Mouse (Mus musculus) kidney, postnatal 4 days (tissue): Measurements from ENCODE around the gene Rgr.

Source experiments
- DNase-seq, 2 experiments: peaks; one replicate each; pipeline ENCODE4 v3.0.0; 2021; ENCODE audit warnings: mixed read lengths in 2 of 2

The Rgr gene

DNA sequence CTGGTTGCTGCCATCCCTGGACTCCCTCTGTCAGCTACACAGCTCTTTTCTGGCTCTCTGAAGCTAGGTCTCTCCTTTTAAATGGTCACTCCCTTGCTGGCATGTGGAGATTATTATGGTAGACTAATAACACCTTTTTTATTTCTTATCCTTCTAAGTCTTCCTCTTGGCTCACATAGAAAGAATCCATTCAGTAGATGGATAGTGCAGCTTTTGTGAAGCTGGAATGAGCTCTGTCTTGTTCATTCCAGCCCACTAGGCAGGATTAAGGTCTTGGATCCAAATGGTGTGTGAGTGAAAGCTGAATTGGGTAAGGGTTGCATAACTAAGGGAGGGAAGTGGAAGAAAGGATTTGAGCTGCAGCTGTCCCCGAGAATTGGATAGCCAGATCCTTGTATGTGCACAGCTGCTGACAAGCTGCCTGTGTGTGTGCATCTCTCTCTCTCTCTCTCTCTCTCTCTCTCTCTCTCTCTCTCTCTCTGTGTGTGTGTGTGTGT lies at the start of gene Rgr:
Rgr (minus strand) TSS at position 51 of the 497 bp plus-strand sequence.
- DNase-seq, result no peak

DNA sequence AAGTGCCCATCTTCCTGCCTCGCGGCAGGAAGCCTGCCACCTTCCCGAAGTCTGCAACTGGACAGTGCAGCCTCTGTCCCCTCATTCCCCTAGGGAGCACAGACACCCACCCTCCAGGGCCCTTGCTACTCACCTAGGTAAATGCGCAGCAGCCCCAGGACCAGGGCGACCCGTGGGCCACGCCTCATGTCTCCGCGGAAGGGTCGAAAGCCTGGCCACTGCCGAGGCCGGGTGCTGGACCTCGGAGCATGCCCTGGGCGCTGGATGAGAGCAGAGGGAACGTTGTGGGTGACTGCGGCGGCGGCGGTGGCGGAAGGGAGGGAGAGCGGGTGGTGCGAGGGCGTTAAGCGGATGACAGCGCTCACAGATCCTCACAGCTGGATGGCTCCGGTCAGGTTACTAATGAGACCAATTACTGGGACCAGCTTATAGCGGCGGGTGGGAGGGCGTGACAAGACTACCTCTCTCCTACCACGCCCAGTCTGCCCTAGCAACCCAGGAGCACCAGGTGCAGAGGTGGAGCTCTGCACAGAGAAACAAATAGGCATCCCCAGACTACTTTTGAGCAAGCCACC lies 49.3 kb upstream of the Rgr start, which contains the start of gene Cdhr1:
Cdhr1 (minus strand) TSS at position 392 of the 575 bp plus-strand sequence.
- peak; percentile 56 to 66 for DNase-seq

DNA sequence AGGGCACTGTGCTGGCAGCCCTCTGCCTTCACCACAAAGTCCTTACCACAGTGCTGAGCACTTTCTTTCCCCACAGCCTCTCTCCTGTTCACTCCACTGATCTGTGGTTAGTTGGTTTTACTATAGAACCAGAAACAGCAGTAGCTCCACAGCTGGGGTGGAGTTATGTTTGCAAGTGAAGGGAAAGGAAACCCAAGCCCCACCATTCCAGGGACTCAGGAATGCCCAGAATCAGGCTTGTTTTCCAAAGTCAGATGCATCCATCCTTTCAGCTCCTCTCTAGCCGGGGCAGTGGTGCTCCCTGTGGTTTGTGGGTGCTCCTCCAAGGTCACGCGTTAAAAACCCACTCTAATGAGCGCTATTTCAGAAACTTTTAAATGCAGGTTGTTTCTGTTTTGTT lies 46.8 kb upstream of the Rgr start:
- DNase-seq, result no peak

DNA sequence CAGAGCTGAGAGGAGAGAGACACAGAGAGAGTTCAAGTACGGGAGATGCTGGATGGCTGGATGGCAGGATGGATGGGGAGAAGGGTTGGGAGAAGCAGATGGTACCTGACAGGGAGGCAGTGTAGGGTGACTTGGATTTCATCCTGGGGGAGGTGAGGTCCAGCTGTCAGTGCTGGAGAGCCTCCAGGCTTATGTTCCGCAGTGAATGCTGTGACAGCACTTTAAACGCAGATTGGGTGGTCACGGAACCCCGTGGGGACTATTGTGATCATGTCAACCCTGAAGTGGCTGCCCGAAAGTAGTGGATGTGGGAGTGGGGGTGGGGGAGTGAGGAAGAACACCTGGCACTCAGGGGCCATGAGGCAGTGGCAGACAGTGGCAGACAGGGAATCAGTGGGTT lies 45.7 kb upstream of the Rgr start:
- DNase-seq, result no peak

GRCm38 (mm10) chr14:37083755-37084154 lies 35.0 kb upstream of the Rgr start:
- DNase-seq, result no peak

- no peak for DNase-seq
Measured at GRCm38 (mm10) chr14:37080724-37081123, 32.0 kb upstream of the Rgr start.

GRCm38 (mm10) chr14:37068516-37068915 lies 19.8 kb upstream of the Rgr start:
- DNase-seq, result peak; percentile 87 to 88

DNA sequence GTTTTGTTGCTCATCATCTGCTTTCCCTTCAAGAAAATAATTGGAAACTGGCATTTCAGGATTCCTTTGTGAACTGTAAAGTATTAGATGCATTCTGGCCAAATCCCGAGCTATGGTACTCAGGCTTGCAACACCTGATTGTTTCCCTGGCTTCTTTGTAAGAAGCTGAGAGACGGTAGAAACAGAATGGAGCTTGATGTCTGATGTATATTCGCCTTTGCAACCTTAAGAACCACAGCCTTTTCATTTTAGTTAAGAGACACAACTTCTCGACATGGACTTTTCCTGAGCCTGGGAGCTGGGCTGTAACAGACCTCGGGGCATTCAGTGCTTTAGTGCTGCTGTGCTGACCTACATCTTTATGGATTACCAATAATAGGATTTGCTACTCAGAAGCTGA lies 18.9 kb upstream of the Rgr start, which contains the start of gene Lrit2:
Lrit2 (plus strand) TSS at position 301 of the 400 bp plus-strand sequence.
- no peak for DNase-seq

GRCm38 (mm10) chr14:37066636-37067035 lies 17.9 kb upstream of the Rgr start:
- DNase-seq, result no peak

GRCm38 (mm10) chr14:37064849-37065248 lies 16.1 kb upstream of the Rgr start:
- no peak for DNase-seq

DNA sequence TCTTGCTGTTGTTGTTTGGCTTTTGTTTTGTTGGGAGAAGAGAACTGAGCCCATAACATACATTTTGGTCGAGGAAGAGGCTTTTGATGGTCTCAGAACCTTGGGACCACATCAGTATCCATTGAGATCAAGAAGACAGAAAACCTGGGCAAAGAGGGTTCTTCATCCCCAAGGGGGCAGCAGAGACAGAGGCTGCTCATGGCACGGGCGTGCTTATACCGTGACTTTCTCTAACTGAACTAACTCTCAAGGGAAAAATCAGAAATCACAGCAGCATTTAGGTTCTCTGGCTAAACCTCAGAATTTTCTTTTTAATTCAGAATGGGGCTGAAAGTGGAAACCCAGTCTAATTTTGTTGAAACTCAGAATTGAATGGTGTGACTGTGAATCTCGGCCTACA lies 14.3 kb downstream of the Rgr start:
- DNase-seq, result no peak

GRCm38 (mm10) chr14:37033241-37033640 lies 15.5 kb downstream of the Rgr start:
- DNase-seq, result peak; percentile 79 to 80

DNA sequence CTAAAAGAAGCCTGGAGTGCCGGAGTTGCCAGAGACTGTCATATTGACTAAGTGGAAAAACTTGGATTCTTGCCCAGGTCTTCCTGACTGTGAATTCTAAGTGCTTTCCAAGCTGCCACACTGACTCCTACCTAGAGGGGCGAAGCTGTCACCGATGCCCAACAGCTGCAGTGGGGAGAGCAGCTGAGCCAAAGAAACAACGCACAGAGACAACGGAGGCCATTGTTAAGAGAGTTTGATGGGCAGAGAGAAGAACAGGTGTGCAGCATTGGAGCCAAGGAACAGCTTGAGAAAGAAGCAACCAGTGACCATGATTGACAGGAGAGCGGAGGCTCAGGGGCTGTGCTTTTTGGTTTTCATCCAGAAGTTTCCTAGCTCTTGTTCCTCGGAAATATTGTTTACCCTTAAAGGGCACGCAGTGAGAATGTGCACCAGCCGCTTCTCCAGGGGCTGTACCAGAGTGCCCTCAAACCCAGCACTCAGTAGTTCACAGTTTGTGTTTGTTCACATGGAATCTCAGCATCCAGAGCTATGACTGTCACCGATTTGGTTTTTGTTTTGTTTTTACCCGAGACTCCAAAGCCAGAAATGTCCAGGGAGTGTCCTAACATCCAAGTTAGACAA lies 16.2 kb downstream of the Rgr start:
- no peak for DNase-seq

DNA sequence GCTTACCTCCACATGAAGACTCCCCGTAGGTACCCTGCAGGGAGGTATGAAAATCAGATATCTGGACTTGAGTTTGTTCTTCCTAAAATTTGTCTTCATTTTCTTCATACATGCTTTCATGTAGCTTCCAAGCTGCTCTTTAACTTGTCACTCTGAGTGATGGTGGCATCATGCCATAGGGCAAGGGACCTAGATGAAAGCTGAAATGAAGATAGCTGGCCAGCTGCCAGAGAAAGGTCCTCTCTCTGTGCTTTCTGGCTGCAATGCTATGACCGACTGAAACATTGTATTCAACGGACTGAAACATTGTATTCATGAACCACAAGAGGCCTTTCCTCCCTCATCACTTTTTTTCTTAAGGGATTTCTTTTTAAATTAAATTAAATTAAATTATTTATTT lies 20.2 kb downstream of the Rgr start:
- DNase-seq, result no peak

GRCm38 (mm10) chr14:37027951-37028350 lies 20.8 kb downstream of the Rgr start:
- no peak for DNase-seq

GRCm38 (mm10) chr14:37027248-37027933 lies 21.4 kb downstream of the Rgr start:
- no peak for DNase-seq

- peak; percentile 67 to 72 for DNase-seq
Measured at GRCm38 (mm10) chr14:37015894-37016293, 32.9 kb downstream of the Rgr start.

GRCm38 (mm10) chr14:37013644-37014043 lies 35.1 kb downstream of the Rgr start:
- no peak for DNase-seq

DNA sequence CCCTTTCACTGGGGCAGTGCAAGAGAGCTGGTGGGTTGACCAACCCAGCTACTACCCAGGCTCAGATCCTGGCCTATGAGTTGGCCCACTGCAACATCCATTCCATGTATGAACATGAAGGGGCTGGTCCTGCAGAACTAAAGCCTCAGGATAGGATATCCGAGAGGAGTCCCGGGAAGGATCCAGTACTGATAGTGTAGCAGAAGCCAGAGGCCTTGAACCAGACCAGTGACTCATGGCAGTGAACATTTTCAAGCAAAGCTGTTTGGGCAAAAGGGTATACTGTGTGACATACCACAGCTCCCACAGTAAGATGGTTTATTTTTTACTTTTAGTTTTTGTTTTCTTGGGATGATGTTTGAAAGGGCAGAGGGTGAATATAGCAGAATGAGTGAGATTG lies 39.1 kb downstream of the Rgr start:
- DNase-seq, result no peak

DNA sequence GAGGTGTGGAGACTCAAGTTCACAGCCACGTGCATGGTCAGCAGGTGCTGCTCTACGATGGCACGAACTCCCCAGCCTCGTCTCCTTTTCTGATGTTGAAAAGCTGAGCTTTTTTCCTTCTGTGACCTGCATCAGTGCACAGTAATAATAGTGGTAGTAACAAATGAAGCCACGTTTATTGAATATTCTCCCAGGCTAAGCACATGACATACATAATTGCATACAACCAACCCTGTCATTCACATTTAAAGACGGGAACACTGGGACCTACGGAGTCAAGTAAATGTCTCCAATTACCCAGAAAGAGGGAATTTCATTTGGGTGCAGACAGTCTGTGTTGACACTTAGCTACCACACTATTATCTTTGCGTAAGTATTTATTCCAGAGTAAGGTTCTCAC lies 42.3 kb downstream of the Rgr start:
- no peak for DNase-seq

DNA sequence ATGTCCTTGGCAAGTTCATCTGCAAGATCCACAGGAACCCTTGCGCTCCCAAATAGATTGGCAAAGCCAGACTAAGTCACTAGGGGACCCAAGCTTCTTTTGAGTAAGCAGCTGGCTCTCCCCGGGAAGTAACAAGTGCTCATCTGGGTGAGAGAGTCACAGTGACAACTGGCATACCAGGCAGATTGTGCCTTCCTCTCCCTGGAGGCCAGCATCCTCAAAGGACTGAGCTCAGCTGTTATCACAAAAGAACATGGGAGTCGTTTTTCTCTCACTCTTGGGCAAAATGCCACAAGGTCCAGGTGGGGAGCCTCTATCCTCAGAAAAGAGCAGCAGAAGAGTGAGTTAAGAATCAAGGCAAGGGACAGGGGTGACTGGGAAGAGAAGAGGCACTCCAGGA lies 42.9 kb downstream of the Rgr start:
- DNase-seq, result no peak

- no peak for DNase-seq
Measured at GRCm38 (mm10) chr14:37003431-37004095, 45.2 kb downstream of the Rgr start.

GRCm38 (mm10) chr14:37002852-37003251 lies 45.9 kb downstream of the Rgr start:
- no peak for DNase-seq
